In genomic region chr1:72490193-72490592, GRCm38 (mm10) we compare ENCODE assay signal across 16 mouse cellular contexts. TPM values are rescaled to one million over a fixed set of nuclear protein-coding genes. Genes with fewer than 3 reads are reported as not detected.
DNase-seq lines count a peak whose midpoint lies in the region; ATAC-seq and TF ChIP-seq lines count a peak whose summit lies in the region.
"Had no signal": no experiment of that assay in that cellular context is flagged by ENCODE, and none has a peak within 500 bp of the region (broad histone marks: within the 10 kb centered on the region; RNA-seq: fewer than 3 reads in every experiment).

No protein-coding gene starts in this region.

- no peak overlapping the region for H3K9ac ChIP-seq in neural tube, embryonic 11.5 days (ENCODE audit: low read length)
- no peak overlapping the region for H3K9ac ChIP-seq in forebrain, postnatal 0 days
- H3K9ac ChIP-seq: embryonic facial prominence, embryonic 12.5 days; kidney, embryonic 15.5 days; limb, embryonic 13.5 days had no signal

- H3K4me1 ChIP-seq in neural tube, embryonic 11.5 days (ENCODE audit: control insufficient read depth, insufficient read depth, low read length) = no peaks in the 10 kb centered on the region
- 0 out of 2 replicates have a peak, but pooled peaks cover 3% of the 10 kb centered on the region for H3K4me1 ChIP-seq in forebrain, postnatal 0 days (ENCODE audit: insufficient read depth)
- H3K4me1 ChIP-seq: kidney, embryonic 15.5 days had no signal

- no peak for ATAC-seq in neural tube, embryonic 11.5 days (ENCODE audit: insufficient read depth, low FRiP score, low TSS enrichment)
- ATAC-seq in forebrain, postnatal 0 days = 0 out of 2 replicates have a peak, but pooled peaks have one; percentile 19
- ATAC-seq: lung, postnatal 0 days had no signal

- H3K9me3 ChIP-seq in neural tube, embryonic 11.5 days (ENCODE audit: control insufficient read depth, low read length) = no peaks in the 10 kb centered on the region
- no peaks in the 10 kb centered on the region for H3K9me3 ChIP-seq in forebrain, postnatal 0 days (ENCODE audit: low read length)
- H3K9me3 ChIP-seq: embryonic facial prominence, embryonic 12.5 days; kidney, embryonic 15.5 days; limb, embryonic 13.5 days had no signal

- no peaks in the 10 kb centered on the region for H3K27me3 ChIP-seq in neural tube, embryonic 11.5 days (ENCODE audit: control insufficient read depth, insufficient read depth, low read length)
- H3K27me3 ChIP-seq in forebrain, postnatal 0 days (ENCODE audit: insufficient read depth, low read length) = no peaks in the 10 kb centered on the region
- H3K27me3 ChIP-seq: embryonic facial prominence, embryonic 12.5 days; kidney, embryonic 15.5 days; limb, embryonic 13.5 days had no signal

- no peaks in the 10 kb centered on the region for H3K36me3 ChIP-seq in neural tube, embryonic 11.5 days (ENCODE audit: control insufficient read depth, insufficient read depth, low read length)
- no peaks in the 10 kb centered on the region for H3K36me3 ChIP-seq in forebrain, postnatal 0 days (ENCODE audit: insufficient read depth)
- H3K36me3 ChIP-seq: embryonic facial prominence, embryonic 12.5 days; kidney, embryonic 15.5 days; limb, embryonic 13.5 days had no signal

- no peak overlapping the region for H3K4me2 ChIP-seq in neural tube, embryonic 11.5 days (ENCODE audit: low read depth)
- H3K4me2 ChIP-seq in forebrain, postnatal 0 days (ENCODE audit: low read depth) = no peak overlapping the region
- H3K4me2 ChIP-seq: embryonic facial prominence, embryonic 12.5 days; kidney, embryonic 15.5 days; limb, embryonic 13.5 days had no signal

- DNase-seq in cerebellum, postnatal 10 days = peak; percentile 24 to 40
- no peak for DNase-seq in cerebellum, adult 8-10 months
- peak; percentile 23 for DNase-seq in neural tube, embryonic 11.5 days (ENCODE audit: low spot score)
- no peak for DNase-seq in neural tube, embryonic 10.5 days (ENCODE audit: extremely low spot score, low spot score)
- DNase-seq in forebrain, postnatal 0 days = no peak
- peak; percentile 69 for DNase-seq in retina, postnatal 1 day
- no peak for DNase-seq in layer of hippocampus, postnatal 14 days (ENCODE audit: low spot score in 2 of 2)
- DNase-seq in right cerebral cortex, postnatal 36 days (ENCODE audit: low spot score in 2 of 2) = no peak
- DNase-seq: adrenal gland, postnatal 10 days; heart, adult 2 months; thymus, adult 18-20 months had no signal

- no peak for TF ChIP-seq CTCF in forebrain, postnatal 0 days (IDR thresholded peaks at IDR 0.05; ENCODE audit: low read depth)

- no peak overlapping the region for H3K27ac ChIP-seq in neural tube, embryonic 11.5 days (ENCODE audit: low read depth, low read length)
- H3K27ac ChIP-seq in forebrain, postnatal 0 days (ENCODE audit: low read depth, low read length) = no peak overlapping the region
- H3K27ac ChIP-seq: embryonic facial prominence, embryonic 12.5 days; heart, adult 2 months; kidney, embryonic 15.5 days; limb, embryonic 13.5 days had no signal

- H3K4me3 ChIP-seq in neural tube, embryonic 11.5 days (ENCODE audit: low read depth, low read length) = no peak overlapping the region
- no peak overlapping the region for H3K4me3 ChIP-seq in forebrain, postnatal 0 days (ENCODE audit: low read depth, low read length)
- H3K4me3 ChIP-seq: embryonic facial prominence, embryonic 12.5 days; heart, adult 2 months; kidney, embryonic 15.5 days; limb, embryonic 13.5 days; myocyte had no signal

- WGBS in neural tube, embryonic 11.5 days = 14% methylated on average over 8 of the region's 8 CpGs
- 5% methylated on average over 8 of the region's 8 CpGs for WGBS in forebrain, postnatal 0 days

RNA-seq across cellular contexts. Expression of gene March4, which starts 46.5 kb away (rescaled TPM):
- 3.1 and 3.4 TPM in 2 replicates for polyA plus RNA-seq in neural tube, embryonic 11.5 days (2014; fragmentation: Nextera tagmentation; extraction: Ambion mirVana)
- total RNA-seq in forebrain, postnatal 0 days (2014; rRNA removed) = 31.2 and 33.2 TPM in 2 replicates
- 6.5 and 9.4 TPM in 2 replicates for polyA plus RNA-seq in forebrain, postnatal 0 days (2015; fragmentation: Nextera tagmentation; extraction: Ambion mirVana)
- 10 to 100 TPM; 28.2 to 29.7 TPM for total RNA-seq in layer of hippocampus, postnatal 14 days (2021)
- total RNA-seq: heart, adult 2 months had no signal
- polyA plus RNA-seq: limb, embryonic 13.5 days had no signal

Comparison
In these comparisons a context has a peak if more than half of its experiments do, and no peak if none do; other contexts are left out.
1. DNase-seq: peak in cerebellum, postnatal 10 days (2 of 2), neural tube, embryonic 11.5 days (single experiment) and retina, postnatal 1 day (single experiment); none in cerebellum, adult 8-10 months (single experiment), neural tube, embryonic 10.5 days (single experiment), forebrain, postnatal 0 days (single experiment), layer of hippocampus, postnatal 14 days (0 of 2) and right cerebral cortex, postnatal 36 days (0 of 2).